Mouse (Mus musculus) lung, adult 2 months (tissue): ENCODE measurements around the gene Hmcn1.

Experiments used
- CTCF ChIP-seq: fragments of 200-500 bp; IDR thresholded peaks from 2 replicates; pipeline ENCODE4 v1.5.1; 2011; ENCODE audit warnings: mild to moderate bottlenecking, low read length, control low read depth; ENCODE audit not compliant: insufficient read depth
- POLR2A ChIP-seq: fragments of 200-500 bp; IDR thresholded peaks from 2 replicates; pipeline ENCODE4 v1.6.1; 2011; ENCODE audit warnings: low read depth, mild to moderate bottlenecking, control low read depth, low read length, borderline replicate concordance; ENCODE audit errors: extremely low read depth

- no peak for TF ChIP-seq CTCF
- TF ChIP-seq POLR2A, result no peak
These were observed 38.3 kb upstream of the Hmcn1 start for GRCm38 (mm10) chr1:151031581-151031980.
